Mouse (Mus musculus) left cerebral cortex, postnatal 14 days (tissue): ENCODE results near the gene Smim22. TPM values are rescaled to one million over a fixed set of nuclear protein-coding genes. Genes with fewer than 3 reads are reported as not detected.
A peak's percentile ranks its signal among the peaks of the same experiment; 100 is the strongest.

ENCODE experiments used
- DNase-seq, 2 experiments: peaks; one replicate each; pipeline ENCODE4 v3.0.0; 2021 to 2022; ENCODE audit warnings: low spot score in 2 of 2, mixed read lengths in 1 of 2
- intact Hi-C: fragments of 180-260 bp; cut with DNase I; formaldehyde crosslinking; loops from one replicate; pipeline ENCODE4 v1.15.1; 2025
- long read RNA-seq, 2 experiments: library from polyadenylated mRNA; stranded (forward); transcript quantifications; one replicate each; pipeline ENCODE4 v2.0.0; 2021
- total RNA-seq, 2 experiments: library from RNA; stranded (reverse); gene quantifications; 2 replicates each; pipeline ENCODE4 v1.2.3; 2021

The Smim22 gene
- total RNA-seq = not detected
- long read RNA-seq, experiment 1 = 0 reads
- long read RNA-seq, experiment 2 = 0 reads

GRCm38 (mm10) chr16:5007067-5007466, at the start of gene Smim22:
Gene Smim22 (plus strand): TSS chr16:5007288.
- intact Hi-C loops = no loop called here
- no peak for DNase-seq

GRCm38 (mm10) chr16:4957446-4957845, 49.6 kb upstream of the Smim22 start:
- intact Hi-C loops = no loop called here
- no peak for DNase-seq

GRCm38 (mm10) chr16:4960260-4960659, 46.8 kb upstream of the Smim22 start:
- intact Hi-C loops = loop anchor here (5.0 kb wide), 1 partner anchor 52 kb away; the partner anchor contains the start of gene Rogdi
- no peak for DNase-seq

- no peak for DNase-seq
- intact Hi-C loops = loop anchor here (5.0 kb wide), 1 partner anchor 49 kb away; the partner anchor contains the start of gene Rogdi
Measured at GRCm38 (mm10) chr16:4963346-4963745, 43.7 kb upstream of the Smim22 start.

GRCm38 (mm10) chr16:4963797-4964709, 43.0 kb upstream of the Smim22 start, which contains the start of gene Anks3:
Gene Anks3 (minus strand): TSS chr16:4964205.
- intact Hi-C loops = loop anchor here (5.0 kb wide), 1 partner anchor 48 kb away; the partner anchor contains the start of gene Rogdi
- peak; percentile 99 for DNase-seq

- DNase-seq = peak in 1 of 2 experiments; percentile 30
- intact Hi-C loops = loop anchor here (5.0 kb wide), 1 partner anchor 47 kb away; the partner anchor contains the start of gene Rogdi
Measured at GRCm38 (mm10) chr16:4964731-4965391, 42.2 kb upstream of the Smim22 start.

- no peak for DNase-seq
- intact Hi-C loops = no loop called here
Measured at GRCm38 (mm10) chr16:4965392-4966129, 41.5 kb upstream of the Smim22 start.

- DNase-seq = no peak
- intact Hi-C loops = no loop called here
Measured at GRCm38 (mm10) chr16:4968426-4968825, 38.7 kb upstream of the Smim22 start.

- no peak for DNase-seq
- intact Hi-C loops = no loop called here
Measured at GRCm38 (mm10) chr16:4969055-4969843, 37.8 kb upstream of the Smim22 start.

- intact Hi-C loops = no loop called here
- DNase-seq = no peak
Measured at GRCm38 (mm10) chr16:4971626-4972025, 35.5 kb upstream of the Smim22 start.

GRCm38 (mm10) chr16:4974521-4974920, 32.6 kb upstream of the Smim22 start:
- intact Hi-C loops = no loop called here
- DNase-seq = no peak

- intact Hi-C loops = loop anchor here (5.0 kb wide), 1 partner anchor 36 kb away; the partner anchor contains the start of gene Rogdi
- DNase-seq = no peak
Measured at GRCm38 (mm10) chr16:4976180-4976579, 30.9 kb upstream of the Smim22 start.

GRCm38 (mm10) chr16:4978275-4979051, 28.6 kb upstream of the Smim22 start:
- intact Hi-C loops = loop anchor here (5.0 kb wide), 1 partner anchor 34 kb away; the partner anchor contains the start of gene Rogdi
- DNase-seq = peak; percentile 47 to 62

- DNase-seq = no peak
- intact Hi-C loops = loop anchor here (2.0 to 5.0 kb wide), 2 partner anchors 32 to 165 kb away; partner anchors contain the start of gene Rogdi
Measured at GRCm38 (mm10) chr16:4979755-4980380, 27.2 kb upstream of the Smim22 start.

GRCm38 (mm10) chr16:4984717-4985116, 22.4 kb upstream of the Smim22 start:
- intact Hi-C loops = no loop called here
- DNase-seq = no peak

- DNase-seq = no peak
- intact Hi-C loops = no loop called here
Measured at GRCm38 (mm10) chr16:4993276-4993675, 13.8 kb upstream of the Smim22 start.

- intact Hi-C loops = no loop called here
- no peak for DNase-seq
Measured at GRCm38 (mm10) chr16:4997553-4997952, 9.5 kb upstream of the Smim22 start, which contains the start of gene Sept12. Gene Sept12 (minus strand): TSS chr16:4997852.
